Mouse (Mus musculus) heart, adult 10 weeks (tissue): ENCODE results near the gene Olfr5. TPM values are rescaled to one million over a fixed set of nuclear protein-coding genes. Genes with fewer than 3 reads are reported as not detected.

Source experiments
- polyA plus RNA-seq: library from polyadenylated mRNA; stranded (reverse); fragments of 350-450 nt; fragmentation: Illumina TruSeq; extraction: RNeasy Lipid Tissue Mini Kit (QIAGEN cat#74804); gene quantifications from one replicate; pipeline ENCODE4 v1.2.3, GENCODE M21; 2014; ENCODE audit warnings: low read depth, low replicate concordance

The Olfr5 gene
- not detected for polyA plus RNA-seq

GRCm38 (mm10) chr7:6486841-6487240 lies at the start of gene Olfr5:
Gene Olfr5 (minus strand): TSS chr7:6486941.

DNA sequence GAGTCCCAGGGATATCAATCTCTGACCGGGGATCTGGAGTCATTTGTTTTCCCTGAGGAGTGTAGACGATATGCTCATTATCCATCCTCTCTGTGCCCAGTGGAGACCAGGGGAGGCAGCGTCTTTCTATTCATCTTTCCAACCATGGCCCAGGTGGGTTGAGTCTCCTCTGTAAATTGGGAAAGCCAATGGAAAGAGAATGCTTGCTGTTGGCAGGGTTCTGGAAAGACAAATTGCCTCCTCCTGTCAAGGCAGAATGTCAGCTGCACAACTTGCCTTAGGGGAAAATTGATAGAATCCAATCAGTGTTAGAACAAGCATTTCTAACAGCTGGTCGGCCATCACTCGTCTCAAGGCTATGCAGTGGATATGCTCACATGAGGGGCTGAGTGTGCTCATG lies 36.1 kb upstream of the Olfr5 start, which contains the start of gene Olfr1349:
Olfr1349 (minus strand) TSS at position 101 of the 400 bp plus-strand sequence.

GRCm38 (mm10) chr7:6508648-6509047 lies 21.9 kb upstream of the Olfr5 start, which contains the start of gene Olfr1348:
Gene Olfr1348 (minus strand): TSS chr7:6508748.

GRCm38 (mm10) chr7:6499655-6500054 lies 12.9 kb upstream of the Olfr5 start, which contains the start of gene Olfr1347:
Gene Olfr1347 (minus strand): TSS chr7:6499755.

GRCm38 (mm10) chr7:6466951-6467350 lies 19.8 kb downstream of the Olfr5 start, which contains the start of gene Olfr1346:
Gene Olfr1346 (plus strand): TSS chr7:6467101.

DNA sequence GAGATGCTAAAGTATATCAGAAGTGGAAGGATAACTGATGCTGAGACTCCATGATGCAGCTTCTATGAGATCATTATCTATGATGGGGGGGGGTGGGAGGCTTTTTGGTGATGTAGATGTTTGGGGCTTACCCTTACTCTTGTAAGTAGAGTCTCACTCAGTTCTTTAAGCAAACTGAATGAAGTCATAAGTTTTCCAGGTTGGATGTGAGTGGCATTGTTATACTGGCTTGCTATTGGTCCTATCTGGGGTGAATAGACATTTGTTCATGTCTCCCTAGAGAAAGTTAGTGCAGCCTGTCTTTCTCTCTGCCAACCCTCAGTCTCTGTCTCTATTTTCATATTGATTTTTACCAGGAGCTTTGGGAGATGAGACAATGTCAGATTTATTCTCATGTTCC lies 30.9 kb downstream of the Olfr5 start, which contains the start of gene Olfr1336:
Olfr1336 (plus strand) TSS at position 301 of the 400 bp plus-strand sequence.

GRCm38 (mm10) chr7:6438388-6438787 lies 48.4 kb downstream of the Olfr5 start, which contains the start of gene Olfr1344:
Gene Olfr1344 (plus strand): TSS chr7:6438688.

Other genes starting within 250 kb of the Olfr5 start
- not detected for gene Epp13, start 234.2 kb downstream of the Olfr5 start, polyA plus RNA-seq
- 3.1 TPM for gene Zfp667, start 200.4 kb downstream of the Olfr5 start, polyA plus RNA-seq
- 3.0 TPM for gene Zfp583, start 155.7 kb downstream of the Olfr5 start, polyA plus RNA-seq
- 0.47 TPM for gene Gm3854, start 143.2 kb downstream of the Olfr5 start, polyA plus RNA-seq
- 2.1 TPM for gene Zfp78, start 123.7 kb downstream of the Olfr5 start, polyA plus RNA-seq
- 6.3 TPM for gene Zfp28, start 103.6 kb downstream of the Olfr5 start, polyA plus RNA-seq
- gene Smim17, start 88.2 kb downstream of the Olfr5 start, polyA plus RNA-seq = not detected
- not detected for gene Gm20715, start 76.7 kb downstream of the Olfr5 start, polyA plus RNA-seq
- not detected for gene Olfr1344, start 48.3 kb downstream of the Olfr5 start, polyA plus RNA-seq
- not detected for gene Olfr1336, start 30.8 kb downstream of the Olfr5 start, polyA plus RNA-seq
- not detected for gene Olfr1346, start 19.8 kb downstream of the Olfr5 start, polyA plus RNA-seq
- not detected for gene Olfr1347, start 12.8 kb upstream of the Olfr5 start, polyA plus RNA-seq
- not detected for gene Olfr1348, start 21.8 kb upstream of the Olfr5 start, polyA plus RNA-seq
- gene Olfr1349, start 36.0 kb upstream of the Olfr5 start, polyA plus RNA-seq = not detected
- not detected for gene Olfr1350, start 77.9 kb upstream of the Olfr5 start, polyA plus RNA-seq
- gene Zim1, start 209.5 kb upstream of the Olfr5 start, polyA plus RNA-seq = 4.1 TPM
- 12.9 TPM for gene Peg3, start 243.5 kb upstream of the Olfr5 start, polyA plus RNA-seq
- gene Usp29, start 243.6 kb upstream of the Olfr5 start, polyA plus RNA-seq = 0.31 TPM